Mouse (Mus musculus): ENCODE results near the gene Arrdc3.
"Not testable (repeated sequence)": the region's sequence is repeated elsewhere in the genome, so short reads cannot be mapped to it uniquely, and the experiment has no call there.

The Arrdc3 gene

GRCm38 (mm10) chr13:80883190-80883589 is at the start of gene Arrdc3:
Arrdc3 (plus strand) TSS chr13:80883384.
- DNase-seq (ENCODE audit: low read depth, low spot score), result peak; percentile 97

GRCm38 (mm10) chr13:80862215-80862614 is 21.0 kb upstream of the Arrdc3 start:
- no peak for DNase-seq (ENCODE audit: low read depth, low spot score)

- DNase-seq (ENCODE audit: low read depth, low spot score), result no peak
Observed at GRCm38 (mm10) chr13:80864195-80864594, 19.0 kb upstream of the Arrdc3 start.

GRCm38 (mm10) chr13:80875126-80875525 is 8.1 kb upstream of the Arrdc3 start:
- no peak for DNase-seq (ENCODE audit: low read depth, low spot score)

GRCm38 (mm10) chr13:80880756-80881155 is 2.4 kb upstream of the Arrdc3 start:
- no peak for DNase-seq (ENCODE audit: low read depth, low spot score)

GRCm38 (mm10) chr13:80881722-80882500 is 1.3 kb upstream of the Arrdc3 start:
- peak; percentile 61 for DNase-seq (ENCODE audit: low read depth, low spot score)

GRCm38 (mm10) chr13:80882716-80883135 is 458 bp upstream of the Arrdc3 start:
- DNase-seq (ENCODE audit: low read depth, low spot score), result no peak

- no peak for DNase-seq (ENCODE audit: low read depth, low spot score)
Observed at GRCm38 (mm10) chr13:80883649-80884376, 629 bp downstream of the Arrdc3 start.

GRCm38 (mm10) chr13:80884377-80884983 is 1.3 kb downstream of the Arrdc3 start:
- DNase-seq (ENCODE audit: low read depth, low spot score), result peak; percentile 54

- peak; percentile 95 for DNase-seq (ENCODE audit: low read depth, low spot score)
Observed at GRCm38 (mm10) chr13:80885103-80885833, 2.1 kb downstream of the Arrdc3 start.

- peak; percentile 94 for DNase-seq (ENCODE audit: low read depth, low spot score)
Observed at GRCm38 (mm10) chr13:80885834-80886663, 2.9 kb downstream of the Arrdc3 start.

- DNase-seq (ENCODE audit: low read depth, low spot score), result no peak
Observed at GRCm38 (mm10) chr13:80886664-80887210, 3.6 kb downstream of the Arrdc3 start.

GRCm38 (mm10) chr13:80887842-80888241 is 4.7 kb downstream of the Arrdc3 start:
- DNase-seq (ENCODE audit: low read depth, low spot score), result no peak

GRCm38 (mm10) chr13:80894928-80895327 is 11.7 kb downstream of the Arrdc3 start:
- DNase-seq (ENCODE audit: low read depth, low spot score), result not testable (repeated sequence)

GRCm38 (mm10) chr13:80897411-80897810 is 14.2 kb downstream of the Arrdc3 start:
- DNase-seq (ENCODE audit: low read depth, low spot score), result no peak

GRCm38 (mm10) chr13:80898095-80898494 is 14.9 kb downstream of the Arrdc3 start:
- DNase-seq (ENCODE audit: low read depth, low spot score), result no peak

- DNase-seq (ENCODE audit: low read depth, low spot score), result no peak
Observed at GRCm38 (mm10) chr13:80899435-80900029, 16.3 kb downstream of the Arrdc3 start.

GRCm38 (mm10) chr13:80901432-80901831 is 18.2 kb downstream of the Arrdc3 start:
- DNase-seq (ENCODE audit: low read depth, low spot score), result no peak

GRCm38 (mm10) chr13:80902796-80903195 is 19.6 kb downstream of the Arrdc3 start:
- no peak for DNase-seq (ENCODE audit: low read depth, low spot score)

GRCm38 (mm10) chr13:80913361-80913760 is 30.2 kb downstream of the Arrdc3 start:
- DNase-seq (ENCODE audit: low read depth, low spot score), result no peak
